Mouse (Mus musculus) megakaryocyte, adult 5-6 weeks (primary cell): Measurements from ENCODE around the gene Drd2. TPM values are rescaled to one million over a fixed set of nuclear protein-coding genes. Genes with fewer than 3 reads are reported as not detected.

ENCODE experiments used
- ATAC-seq: 2 replicates; pipeline ENCODE4 v1.8.0; 2016; ENCODE audit warnings: mild to moderate bottlenecking, inconsistent platforms; ENCODE audit not compliant: poor library complexity, severe bottlenecking
- total RNA-seq, 2 experiments: library from RNA; stranded (forward) in 1 of 2; stranded (reverse) in 1 of 2; fragments of 153-499, 151-499 nt in 1 of 2; fragments of 221-1000, 200-1000 nt in 1 of 2; gene quantifications; 2 replicates each; pipeline versions ENCODE4 v1.2.3 to v1.2.4; 2015 to 2017

Drd2 gene
- total RNA-seq (2015): not detected in 2 replicates
- total RNA-seq (2017): not detected in 2 replicates

DNA sequence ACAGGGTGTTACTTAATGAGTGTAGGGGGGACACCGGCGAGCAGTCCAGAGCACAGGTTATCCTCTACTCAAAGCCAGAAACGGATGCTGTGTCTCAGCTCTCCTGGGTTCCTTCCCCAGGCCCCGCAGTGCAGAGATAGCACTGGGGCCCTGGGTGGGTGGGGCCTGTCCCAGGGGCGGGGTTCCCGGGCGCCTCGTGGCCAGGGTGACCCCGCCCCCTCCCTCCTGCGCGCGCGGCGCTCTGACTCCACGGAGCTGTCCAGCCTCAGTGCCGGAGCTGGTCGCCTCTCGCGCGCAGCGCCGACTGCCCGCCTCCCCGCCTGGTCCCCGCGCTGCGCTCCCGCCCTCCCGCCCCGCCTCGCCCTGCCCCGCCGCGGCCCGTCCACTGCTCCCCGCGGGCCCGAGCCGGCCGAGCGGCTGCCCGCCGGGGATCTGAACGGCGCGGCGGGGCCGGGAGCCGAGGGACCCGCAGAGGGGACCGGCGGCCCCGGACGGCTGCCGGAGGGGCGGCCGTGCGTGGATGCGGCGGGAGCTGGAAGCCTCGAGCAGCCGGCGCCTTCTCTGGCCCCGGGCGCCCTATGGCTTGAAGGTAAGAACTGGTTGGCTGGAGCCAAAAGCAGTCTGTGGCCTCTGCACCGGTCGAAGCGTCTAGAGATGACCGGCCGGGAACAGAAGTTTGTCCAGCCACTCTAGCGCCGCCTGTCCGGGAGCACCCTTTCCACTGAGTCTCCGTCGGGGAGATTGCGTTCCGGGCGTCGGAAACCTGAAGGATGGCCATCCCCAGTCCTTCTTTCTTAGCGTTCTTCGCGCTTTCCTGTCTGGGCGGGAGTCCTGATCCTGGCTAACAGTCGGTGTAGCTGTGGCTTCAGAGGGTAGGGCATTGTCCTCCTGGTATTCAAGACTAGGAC is at the start of gene Drd2:
Gene Drd2 (plus strand): TSS at position 492 of the 908 bp plus-strand sequence.
- no peak for ATAC-seq

DNA sequence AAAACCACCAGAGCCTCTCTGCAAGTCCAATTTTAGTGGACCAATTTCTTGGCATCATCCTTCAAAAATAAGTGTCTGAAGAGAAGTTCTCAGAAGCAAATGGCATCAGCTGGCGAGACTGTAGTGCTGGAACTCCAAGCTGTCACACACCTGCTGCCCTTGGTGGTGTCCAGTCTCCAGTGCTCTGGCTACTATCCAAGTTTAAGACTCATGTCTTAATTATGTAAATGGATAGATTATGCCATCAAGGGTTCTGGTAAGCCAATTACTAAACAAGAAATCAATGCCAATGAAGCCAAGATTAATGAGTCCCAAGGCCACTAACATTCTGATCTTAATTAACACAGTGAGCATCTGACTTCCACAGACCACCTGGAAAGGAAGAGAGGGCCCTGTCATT is 45.3 kb upstream of the Drd2 start:
- no peak for ATAC-seq

DNA sequence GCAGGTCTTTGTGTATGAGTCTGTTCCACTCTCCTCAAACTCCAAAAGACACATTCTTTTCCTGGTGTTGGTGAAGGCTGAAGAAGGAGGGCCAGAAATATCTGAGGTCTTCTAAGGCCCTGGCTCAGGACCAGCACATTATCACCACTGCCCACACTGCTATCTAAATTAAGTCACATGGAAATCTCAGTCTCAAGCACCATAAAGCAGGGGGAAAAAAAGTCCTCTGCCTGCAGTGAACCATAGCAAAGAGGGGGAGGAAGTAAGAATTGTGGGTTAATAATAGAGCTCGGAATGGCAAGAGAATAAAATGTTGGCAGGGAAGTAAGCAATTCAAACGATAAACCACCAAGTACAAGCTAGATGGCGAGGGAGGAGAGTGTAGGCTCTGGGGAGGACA is 32.9 kb upstream of the Drd2 start:
- ATAC-seq: no peak

DNA sequence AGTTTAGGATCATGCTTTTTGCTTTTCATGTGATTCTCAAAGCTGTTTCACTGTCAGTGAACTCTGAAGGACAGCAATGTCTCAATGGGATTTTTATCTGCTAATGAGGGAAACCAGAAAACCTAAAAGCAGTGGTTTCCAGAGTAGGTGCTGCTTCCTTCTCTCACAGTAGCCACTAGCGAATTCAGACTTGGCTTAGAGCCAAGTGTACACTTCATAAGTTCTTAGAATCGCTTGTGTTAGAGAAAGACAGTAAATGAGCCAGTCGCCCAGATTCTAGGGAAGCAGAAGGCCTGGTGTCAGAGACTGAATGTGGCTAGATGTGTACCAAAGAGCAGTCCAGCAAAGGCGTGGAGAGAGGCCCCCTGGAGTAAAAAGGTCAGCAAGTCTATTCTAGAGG is 29.6 kb upstream of the Drd2 start:
- no peak for ATAC-seq

DNA sequence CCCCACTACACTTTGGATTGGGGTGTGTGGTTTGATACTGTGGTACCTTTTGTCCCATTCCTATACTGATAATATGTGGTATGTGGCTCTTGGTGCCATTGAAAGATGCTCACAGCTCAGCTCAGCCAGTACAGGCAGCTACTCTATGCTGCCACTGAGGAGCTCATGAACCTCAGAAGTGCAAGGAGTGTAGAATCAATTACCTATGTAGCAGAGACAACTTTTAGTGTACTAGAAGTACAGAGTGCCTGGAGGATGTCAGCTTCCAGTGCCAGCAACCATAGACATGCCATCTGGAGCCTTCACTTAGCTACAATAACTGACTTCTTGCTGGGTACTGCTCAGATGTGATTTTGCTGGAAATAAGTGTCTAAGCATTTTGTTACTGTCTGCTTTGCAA is 21.8 kb upstream of the Drd2 start:
- ATAC-seq: no peak

DNA sequence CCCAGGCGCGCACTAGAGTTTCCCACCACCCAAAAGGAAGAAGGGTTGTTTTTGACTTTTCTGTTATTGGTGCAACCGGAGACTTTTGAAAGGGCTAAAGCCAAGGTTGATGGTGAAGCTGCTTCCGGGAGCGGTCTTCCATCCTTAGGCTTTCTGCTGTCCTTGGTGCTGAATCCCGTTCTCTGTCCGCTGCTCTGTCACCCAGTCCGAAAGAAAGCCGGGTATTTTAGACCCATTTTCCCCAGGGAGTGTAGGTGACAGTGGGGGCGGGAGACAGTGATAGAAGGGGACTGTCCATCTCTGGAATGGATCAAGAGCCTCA is 578 bp downstream of the Drd2 start:
- no peak for ATAC-seq

DNA sequence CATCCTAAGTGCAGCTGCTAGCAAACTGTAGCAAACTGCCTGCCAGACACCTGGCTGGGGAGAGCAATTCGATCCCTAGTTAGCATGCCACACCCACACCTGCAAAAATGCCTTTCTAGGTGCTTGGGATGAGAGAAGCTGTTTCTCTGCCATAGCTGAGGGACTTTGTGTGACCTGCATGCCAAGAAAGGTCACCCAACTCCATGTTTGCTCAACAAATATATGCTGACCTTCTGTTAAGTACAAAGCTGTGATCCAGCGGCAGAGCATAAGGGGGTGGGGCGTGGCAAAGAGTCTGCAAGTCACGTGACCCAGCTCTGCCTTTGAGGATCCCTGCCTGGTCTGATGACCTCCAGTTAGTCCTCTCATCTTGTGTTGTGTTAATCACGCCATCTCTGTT is 25.3 kb downstream of the Drd2 start:
- ATAC-seq: no peak

DNA sequence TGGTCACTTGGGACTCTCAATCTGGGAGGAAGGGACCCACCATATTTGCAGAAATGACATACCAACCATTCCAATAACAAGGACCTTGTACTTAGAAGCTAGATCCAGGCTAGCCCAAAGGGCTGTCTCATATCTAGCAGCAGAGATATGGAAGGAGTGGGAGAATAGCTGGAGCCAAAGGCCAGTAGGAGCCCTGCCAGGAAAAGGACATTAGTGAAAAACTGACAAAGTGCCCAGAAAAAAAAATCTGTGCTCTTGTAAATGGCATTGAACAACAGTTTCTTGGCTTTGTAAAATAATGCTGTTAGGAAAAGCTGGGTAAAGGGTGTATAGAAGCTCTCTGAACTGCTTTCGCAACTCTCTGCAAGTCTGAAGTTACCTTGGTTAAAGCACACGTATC is 33.5 kb downstream of the Drd2 start:
- ATAC-seq: no peak

DNA sequence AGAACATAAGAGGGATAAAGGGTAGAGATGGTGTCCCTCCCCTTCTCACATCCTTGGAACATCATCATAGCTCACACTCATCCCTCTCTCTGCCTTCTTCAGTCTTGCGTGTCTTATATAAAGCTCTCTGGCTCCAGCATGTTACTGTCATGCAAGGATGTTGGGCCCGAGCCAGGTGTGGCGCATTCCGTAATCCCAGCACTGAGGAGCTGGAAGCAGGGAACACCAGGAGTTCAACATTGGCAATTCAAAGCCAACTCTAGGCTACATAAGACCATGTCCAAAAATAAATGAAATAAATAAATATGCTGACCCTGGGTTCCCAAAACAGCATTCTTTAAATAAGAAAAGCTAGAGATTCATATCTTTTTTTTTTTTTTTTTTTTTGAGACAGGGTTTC is 39.5 kb downstream of the Drd2 start:
- no peak for ATAC-seq

DNA sequence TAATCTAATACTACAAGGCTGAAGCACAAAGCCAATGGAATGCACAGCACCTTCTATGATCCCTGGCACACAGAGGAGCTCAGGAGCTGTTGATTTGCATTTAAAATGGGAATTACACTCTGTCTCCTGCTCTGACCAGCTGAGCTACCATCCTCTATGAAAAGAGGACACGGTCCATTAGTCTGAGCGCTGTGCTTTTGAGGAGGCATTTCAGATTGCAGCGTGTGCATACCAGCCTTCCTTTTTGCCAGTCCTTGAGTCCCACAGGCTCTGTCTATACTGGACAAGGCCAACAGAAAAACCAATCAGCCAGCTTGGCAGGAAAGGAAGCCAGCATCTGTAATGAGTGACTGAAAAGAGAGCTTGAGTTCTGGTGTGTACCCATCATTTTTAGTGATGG is 43.6 kb downstream of the Drd2 start:
- ATAC-seq: no peak

DNA sequence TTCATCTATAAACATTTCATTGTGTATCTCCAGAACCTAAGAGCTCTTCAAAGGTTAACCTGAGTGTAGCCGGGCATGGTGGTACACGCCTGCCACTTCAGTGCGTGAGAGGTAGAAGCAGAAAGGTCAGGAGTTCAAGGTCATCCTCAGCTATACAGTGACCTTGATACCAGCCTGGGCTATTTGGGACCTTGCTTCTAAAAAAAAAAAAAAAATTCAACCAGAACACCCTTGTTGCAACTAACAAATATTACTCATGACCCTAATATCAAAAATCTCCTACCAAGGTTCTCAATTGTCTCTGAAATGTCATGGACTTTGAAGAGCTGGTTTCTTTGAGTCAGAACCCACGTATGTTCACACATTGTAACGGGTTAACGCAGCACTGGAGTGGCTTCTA is 44.4 kb downstream of the Drd2 start:
- ATAC-seq: no peak

DNA sequence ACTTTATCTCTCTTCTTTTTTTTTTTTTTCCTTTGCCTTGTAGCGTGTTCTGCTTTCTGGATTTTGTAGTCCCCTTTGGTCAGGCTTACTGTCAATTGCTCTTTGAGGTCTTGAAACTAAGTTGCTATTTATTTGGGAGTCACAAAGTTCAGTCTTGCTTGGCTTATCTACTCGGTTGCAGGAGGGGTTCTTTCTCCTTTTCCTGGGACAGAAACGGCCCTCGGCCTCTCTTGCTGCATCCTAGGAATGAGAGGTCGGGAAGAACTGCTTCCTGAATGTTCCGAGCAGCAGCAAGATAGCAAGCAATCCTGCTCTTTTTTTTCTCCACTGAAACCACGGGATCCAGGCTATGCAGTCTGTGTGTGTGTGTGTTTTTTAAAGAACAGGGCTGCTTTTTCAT is 44.9 kb downstream of the Drd2 start:
- ATAC-seq: no peak

DNA sequence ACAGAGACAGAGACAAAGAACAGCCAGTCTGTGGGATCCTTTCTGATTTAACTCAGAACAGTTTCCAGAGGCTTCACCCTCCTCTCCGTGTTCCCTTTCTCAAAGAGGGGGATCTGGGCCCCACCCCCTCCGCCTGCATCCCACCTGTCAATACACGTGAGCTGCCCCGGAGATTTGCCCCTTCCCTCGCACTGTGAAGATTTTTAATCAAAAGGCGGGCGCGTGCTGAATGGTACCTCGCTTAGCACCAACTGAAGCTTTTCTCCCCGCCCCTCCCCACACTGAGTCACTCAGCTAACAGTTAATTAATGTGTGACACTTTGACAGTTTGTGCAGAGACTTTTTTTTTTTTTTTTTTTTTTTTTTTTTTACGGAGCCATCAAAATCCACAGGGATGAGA is 45.7 kb downstream of the Drd2 start:
- no peak for ATAC-seq

DNA sequence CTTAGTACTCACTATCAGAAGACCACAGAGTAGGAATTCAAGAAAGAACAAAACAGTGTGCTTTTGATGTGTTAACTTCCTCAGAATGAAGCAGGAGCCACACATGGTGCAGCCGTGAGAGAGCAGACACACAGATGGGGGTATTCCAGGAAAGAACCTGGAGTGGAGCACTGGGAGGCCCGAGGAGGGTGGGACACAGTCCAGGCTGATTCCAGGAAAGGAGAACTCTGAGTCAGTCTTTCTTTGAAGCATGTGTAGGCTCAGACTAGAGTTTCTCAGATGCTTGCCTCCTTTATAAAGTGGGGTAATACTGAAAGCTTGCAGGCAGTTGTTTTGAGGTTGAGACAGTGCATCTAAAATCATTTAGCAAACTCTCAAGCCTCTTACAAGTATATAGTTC is 51.8 kb downstream of the Drd2 start:
- no peak for ATAC-seq

DNA sequence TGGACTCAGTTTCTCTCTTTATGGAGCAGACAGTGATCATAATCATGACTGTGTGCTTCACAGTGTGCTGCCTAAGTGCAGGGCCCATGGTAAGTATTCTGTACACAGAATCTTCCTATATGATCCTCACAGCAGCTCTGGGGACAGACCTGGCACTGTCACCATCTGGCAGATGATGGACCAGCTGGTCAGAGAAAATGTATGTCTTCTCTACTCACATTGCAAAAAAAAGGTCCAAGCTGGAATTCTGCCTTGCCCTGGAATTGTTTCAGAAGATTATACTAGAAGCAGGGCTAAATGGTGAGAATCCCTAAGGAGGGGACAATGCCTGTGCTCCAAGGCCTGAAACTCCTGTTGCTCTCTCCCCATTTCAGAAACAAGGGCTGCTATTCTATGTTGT is 55.6 kb downstream of the Drd2 start:
- ATAC-seq: no peak

DNA sequence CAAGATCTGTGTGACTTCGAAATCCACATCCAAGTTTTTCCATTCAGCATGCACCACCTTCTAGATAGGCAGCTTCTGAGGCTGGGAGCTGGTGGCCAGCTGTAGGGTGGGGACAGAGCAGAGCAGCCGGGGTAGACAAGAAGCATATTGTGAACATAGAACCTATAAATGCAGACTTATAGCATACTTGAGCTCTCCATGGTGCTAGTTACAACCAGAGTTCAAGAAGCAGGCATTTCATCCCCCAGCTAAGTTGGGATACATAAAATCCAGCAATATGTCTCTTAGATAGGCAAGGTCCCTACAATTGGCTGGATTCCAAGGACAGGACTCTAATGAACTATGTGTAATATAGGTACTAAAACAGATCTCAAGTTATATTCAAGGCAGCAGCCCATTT is 63.3 kb downstream of the Drd2 start:
- no peak for ATAC-seq

DNA sequence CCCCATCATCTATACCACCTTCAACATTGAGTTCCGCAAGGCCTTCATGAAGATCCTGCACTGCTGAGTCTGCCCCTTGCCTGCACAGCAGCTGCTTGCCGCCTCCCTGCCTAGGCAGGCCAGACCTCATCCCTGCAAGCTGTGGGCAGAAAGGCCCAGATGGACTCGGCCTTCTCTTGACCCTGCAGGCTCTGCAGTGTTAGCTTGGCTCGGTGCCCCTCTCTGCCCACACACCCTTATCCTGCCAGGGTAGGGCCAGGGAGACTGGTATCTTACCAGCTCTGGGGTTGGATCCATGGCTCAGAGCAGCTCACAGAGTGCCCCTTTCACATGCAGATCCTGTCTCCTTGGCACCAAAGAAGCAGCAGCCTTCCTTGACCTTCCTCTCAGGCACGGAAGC is 66.6 kb downstream of the Drd2 start:
- no peak for ATAC-seq

DNA sequence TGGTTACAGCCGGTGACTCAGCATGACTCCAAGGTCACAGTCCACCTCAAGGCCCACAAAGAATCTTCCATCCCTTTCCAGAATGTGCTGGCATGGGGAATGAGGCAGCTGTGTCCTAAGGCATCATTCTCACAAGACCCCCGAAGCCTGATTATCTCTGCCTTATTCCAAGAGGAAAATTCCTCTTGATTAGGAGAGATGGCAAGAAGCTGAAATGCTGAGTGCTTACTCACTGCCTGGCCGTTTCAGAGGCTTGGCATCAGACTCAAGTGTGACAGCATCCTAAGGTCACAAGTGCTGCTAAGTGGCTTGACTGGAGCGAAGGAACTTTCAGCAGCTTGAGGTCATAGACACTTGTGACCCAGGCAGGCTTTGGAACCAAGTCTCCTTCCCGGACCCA is 70.2 kb downstream of the Drd2 start:
- no peak for ATAC-seq

DNA sequence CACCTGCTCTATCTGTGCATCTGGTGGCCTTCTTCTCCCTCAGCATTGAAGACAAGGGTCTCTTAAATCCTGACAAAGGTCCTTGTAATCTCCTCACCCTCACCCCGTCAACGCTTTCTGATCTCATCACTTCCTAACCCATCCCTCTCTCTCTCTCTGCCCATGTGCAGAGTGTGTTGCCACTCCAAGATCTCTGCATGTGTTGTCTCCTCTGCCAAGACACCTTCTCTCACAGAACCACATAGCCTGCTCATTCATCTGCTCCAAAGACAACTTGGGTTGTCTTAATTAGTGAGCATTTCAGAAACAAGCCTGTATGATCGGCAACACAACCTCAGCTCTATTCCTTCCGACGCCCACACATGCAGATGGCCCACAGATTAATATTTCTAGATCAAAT is 83.4 kb downstream of the Drd2 start:
- ATAC-seq: no peak

DNA sequence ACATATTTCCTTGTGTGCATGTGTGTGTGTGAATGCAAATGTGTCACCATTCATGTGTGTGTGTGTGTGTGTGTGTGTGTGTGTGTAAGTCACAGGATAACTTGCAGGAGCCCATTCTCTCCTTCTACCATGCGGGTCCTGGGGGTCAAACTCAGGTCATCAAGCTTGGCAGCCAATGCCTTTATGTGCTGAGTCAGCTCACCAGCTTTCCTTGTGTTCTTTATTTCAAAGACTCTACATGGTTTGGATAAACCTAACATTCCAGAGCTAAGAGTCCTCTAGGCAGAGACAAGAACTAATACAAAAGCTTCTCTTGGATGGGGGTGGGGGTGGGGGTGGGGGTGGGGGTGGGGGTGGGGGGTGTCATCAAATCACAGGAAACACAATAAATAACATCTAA is 85.2 kb downstream of the Drd2 start:
- ATAC-seq: no peak

DNA sequence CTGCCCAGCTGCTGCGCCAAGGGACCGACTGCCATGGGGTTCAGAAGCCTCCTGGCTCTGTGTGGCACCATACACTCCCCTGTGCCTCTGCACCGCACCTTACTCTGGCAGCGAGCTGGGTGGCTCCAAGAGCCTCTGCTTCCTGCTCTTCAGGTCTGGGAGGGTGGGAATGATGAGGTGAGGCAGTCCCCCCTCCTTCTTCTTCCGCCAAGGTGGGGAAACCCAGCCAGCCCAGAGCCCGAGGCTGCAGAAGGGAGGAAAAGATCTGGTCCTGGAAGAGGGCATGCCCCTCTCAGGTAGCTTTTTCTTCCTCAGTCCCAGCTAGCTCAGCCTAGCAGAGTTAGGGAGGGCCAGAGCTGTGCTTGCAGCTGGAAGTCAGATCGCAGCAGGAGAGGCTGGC is 86.5 kb downstream of the Drd2 start, which contains the start of gene Ankk1:
Gene Ankk1 (minus strand): TSS at position 101 of the 400 bp plus-strand sequence.
- ATAC-seq: no peak

DNA sequence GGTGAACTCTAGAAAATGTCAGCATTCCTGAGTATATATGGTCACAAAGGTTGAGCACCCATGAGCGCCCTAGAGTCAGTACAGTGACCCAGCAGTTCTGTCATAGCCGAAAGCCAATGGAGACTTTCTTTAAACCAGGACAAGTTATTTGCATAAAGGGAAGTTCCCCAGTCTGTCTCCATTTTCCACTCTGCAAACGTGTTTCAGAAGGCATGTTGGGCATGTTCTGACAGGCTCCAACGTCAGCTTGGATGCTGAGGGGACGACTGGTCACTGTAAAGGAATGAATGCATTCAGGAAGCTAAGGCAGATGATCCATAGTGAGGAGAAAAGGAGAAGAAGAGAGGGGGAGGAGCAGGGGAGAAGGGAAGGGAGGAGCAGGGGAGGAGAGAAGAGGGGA is 87.1 kb downstream of the Drd2 start:
- no peak for ATAC-seq

DNA sequence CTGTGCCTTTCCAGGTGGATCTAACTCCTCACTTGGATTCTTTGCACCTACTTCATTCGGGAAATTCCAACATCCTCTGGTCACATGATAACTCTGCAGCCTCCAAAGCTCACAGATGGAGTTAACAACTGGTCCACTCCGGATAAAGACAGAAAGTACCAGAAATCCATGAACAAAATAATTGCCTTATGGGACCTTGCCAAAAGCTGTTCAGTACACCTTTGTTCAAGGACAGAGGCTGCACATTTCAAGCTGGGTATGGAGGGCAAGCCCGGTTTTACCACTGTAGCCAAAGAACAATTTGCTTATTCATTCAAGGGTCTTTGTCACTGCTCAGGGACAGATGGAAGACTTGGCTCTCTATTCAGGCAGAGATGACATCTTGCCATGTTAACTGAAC is 102.2 kb downstream of the Drd2 start:
- no peak for ATAC-seq
